Mouse (Mus musculus) stomach, postnatal 0 days (tissue): ENCODE measurements around the gene Mobp.

Experiments
- CTCF ChIP-seq: IDR thresholded peaks from 2 replicates; pipeline ENCODE4 v1.5.1; 2016; ENCODE audit warnings: antibody characterized with exemption, low read depth, mild to moderate bottlenecking, moderate library complexity
- EP300 ChIP-seq: optimal IDR thresholded peaks from 2 replicates; pipeline ENCODE3; 2016; ENCODE audit warnings: antibody characterized with exemption

DNA sequence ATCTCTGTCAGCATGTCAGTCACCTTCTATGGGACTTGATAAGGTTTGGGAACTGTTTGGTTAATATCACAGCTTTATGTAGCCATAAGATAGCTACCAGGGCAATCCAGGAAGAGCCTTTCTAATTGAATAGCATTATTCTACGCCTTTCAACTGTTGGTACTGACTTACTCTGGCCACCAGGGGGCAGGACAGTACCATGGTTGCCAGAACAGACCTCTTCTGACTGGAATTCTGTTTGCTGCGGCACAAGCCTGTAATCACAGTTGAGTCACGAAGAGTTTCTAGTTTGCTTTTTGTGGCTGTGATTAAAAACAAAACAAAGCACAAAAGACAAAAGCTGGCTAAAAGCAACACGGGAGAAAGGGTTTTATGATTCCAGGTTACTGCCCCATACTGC lies 8.9 kb upstream of the Mobp start:
- TF ChIP-seq CTCF, result peak; percentile 96
- no peak for TF ChIP-seq EP300
